Mouse (Mus musculus) E14TG2a.4 (cell line): ENCODE results near the gene Cntd1.
A peak's percentile ranks its signal among the peaks of the same experiment; 100 is the strongest.
"Not testable (repeated sequence)": the region's sequence is repeated elsewhere in the genome, so short reads cannot be mapped to it uniquely, and the experiment has no call there.

Experiments
- H3K27me3 ChIP-seq: 2 replicates; pipeline ENCODE4 v1.6.1; 2014; ENCODE audit warnings: low read length, control low read depth; ENCODE audit not compliant: insufficient read depth
- H3K36me3 ChIP-seq: 2 replicates; pipeline ENCODE4 v1.6.1; 2014; ENCODE audit warnings: low read length, control low read depth; ENCODE audit not compliant: insufficient read depth
- H3K4me1 ChIP-seq: replicated peaks from 2 replicates; pipeline ENCODE4 v1.6.1; 2014; ENCODE audit warnings: low read depth, low read length, control low read depth
- H3K4me3 ChIP-seq: replicated peaks from 2 replicates; pipeline ENCODE4 v1.5.1; 2014; ENCODE audit warnings: mild to moderate bottlenecking, low read length
- H3K9me3 ChIP-seq: 2 replicates; pipeline ENCODE4 v1.6.1; 2014; ENCODE audit warnings: low read length, control low read depth
- CTCF ChIP-seq: conservative IDR thresholded peaks from 2 replicates; pipeline ENCODE4 v1.5.1; 2014; ENCODE audit warnings: low read length
- NANOG ChIP-seq: IDR thresholded peaks from 2 replicates; pipeline ENCODE4 v1.6.1; 2014; ENCODE audit warnings: borderline replicate concordance, low read length, mixed read lengths
- POU5F1 ChIP-seq: IDR thresholded peaks from 2 replicates; pipeline ENCODE4 v1.6.1; 2014; ENCODE audit warnings: low read length, borderline replicate concordance

Cntd1 gene

DNA sequence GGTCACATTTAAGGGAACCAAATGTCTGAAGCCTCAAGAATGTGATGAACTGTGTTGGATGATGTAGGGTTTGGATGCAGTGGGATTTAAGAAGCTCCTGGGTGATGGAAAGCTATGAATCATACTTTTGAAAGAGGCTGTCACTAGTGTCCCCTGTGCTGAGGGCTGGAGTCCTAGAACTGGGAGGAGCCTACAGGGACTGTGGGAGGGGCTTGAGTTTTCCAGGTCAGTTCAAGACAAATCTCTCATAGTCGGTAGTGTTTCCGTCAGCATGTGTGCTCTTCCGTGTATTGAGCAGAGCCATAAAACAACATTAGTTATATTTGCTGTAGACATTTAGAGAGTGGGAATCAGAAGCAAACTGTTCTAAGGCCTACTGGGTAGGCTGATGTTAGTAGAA, 48.5 kb downstream of the Cntd1 start:
- Histone ChIP-seq H3K4me1 (peaks cover 93% of the 10 kb centered on the region), H3K27me3 (no peaks in the 10 kb centered on the region), H3K4me3 (no peak overlapping the region), H3K9me3 (no peaks in the 10 kb centered on the region), H3K36me3 (peaks cover 60% of the 10 kb centered on the region)
- TF ChIP-seq POU5F1 (no peak), CTCF (no peak), NANOG (no peak)

DNA sequence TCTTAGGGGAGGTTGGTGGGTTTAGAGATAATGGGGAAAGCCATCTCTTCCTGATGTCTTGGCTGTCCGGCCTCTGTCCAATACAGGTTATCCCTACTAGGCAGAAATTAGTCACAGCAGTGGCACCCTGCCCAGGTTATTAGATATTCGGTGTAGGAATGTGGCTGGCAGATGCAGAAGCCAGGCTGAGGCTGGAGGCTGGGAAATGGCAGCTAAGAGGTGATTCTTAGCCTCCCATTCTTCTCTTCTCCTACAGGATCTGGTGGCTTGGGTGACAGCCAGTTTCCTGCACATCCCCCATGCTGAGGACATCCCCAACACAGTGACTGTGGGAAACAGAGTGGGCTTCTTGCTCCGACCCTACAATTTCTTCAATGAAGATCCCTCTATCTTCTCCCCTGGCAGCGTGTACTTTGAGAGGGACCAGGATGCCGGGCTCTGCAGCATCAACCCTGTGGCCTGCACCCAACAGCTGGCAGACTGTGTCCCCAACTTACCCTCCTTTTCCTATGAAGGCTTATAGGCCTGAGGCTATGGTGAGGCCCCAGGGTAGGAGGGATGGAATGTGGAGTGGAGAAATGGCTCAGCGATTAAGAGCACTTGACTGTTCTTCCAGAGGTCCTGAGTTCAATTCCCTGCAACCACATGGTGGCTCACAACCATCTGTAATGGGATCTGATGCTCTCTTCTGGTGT, 50.3 kb downstream of the Cntd1 start:
- H3K9me3 ChIP-seq: no peaks in the 10 kb centered on the region
- H3K36me3 ChIP-seq: peaks cover 42% of the 10 kb centered on the region
- H3K4me3 ChIP-seq: no peak overlapping the region
- H3K4me1 ChIP-seq: peaks cover 91% of the 10 kb centered on the region
- no peak for TF ChIP-seq POU5F1
- no peaks in the 10 kb centered on the region for H3K27me3 ChIP-seq

DNA sequence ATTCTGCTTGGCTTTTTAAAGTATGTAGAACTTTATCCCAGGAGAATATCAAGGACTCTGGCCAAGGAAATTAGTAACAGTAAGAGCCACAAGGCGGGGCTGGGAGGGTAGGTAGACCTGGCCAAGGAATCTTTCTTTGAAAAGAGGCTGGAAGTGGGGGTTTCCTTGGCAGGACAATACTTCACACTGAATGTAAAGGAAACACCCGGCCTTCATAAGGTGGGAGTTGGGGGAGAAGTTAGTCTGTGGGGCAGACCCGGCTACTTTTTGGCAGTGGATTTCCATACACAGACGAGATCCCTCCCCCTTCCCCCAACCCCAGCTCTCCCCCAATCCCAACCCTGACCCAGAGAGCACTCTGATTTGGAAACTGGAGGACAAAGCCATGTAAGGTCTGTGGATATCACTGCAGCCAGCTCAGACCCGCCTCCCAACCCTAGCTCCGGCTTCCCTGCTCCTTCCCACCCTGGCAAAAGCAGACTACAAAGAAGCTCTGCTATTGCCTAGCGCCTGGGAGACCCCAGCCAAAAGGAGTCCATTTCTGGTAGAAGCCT, 51.6 kb downstream of the Cntd1 start, which contains the start of gene Aoc3:
Gene Aoc3, plus strand, starts transcription at position 235 of the 554 bp plus-strand sequence.
- Histone ChIP-seq H3K36me3 (peaks cover 29% of the 10 kb centered on the region), H3K4me3 (no peak within 1 kb of the TSS), H3K27me3 (no peaks in the 10 kb centered on the region), H3K9me3 (no peaks in the 10 kb centered on the region), H3K4me1 (peaks cover 91% of the 10 kb centered on the region)
- TF ChIP-seq CTCF: no peak
- no peak for TF ChIP-seq POU5F1
- TF ChIP-seq NANOG: no peak

DNA sequence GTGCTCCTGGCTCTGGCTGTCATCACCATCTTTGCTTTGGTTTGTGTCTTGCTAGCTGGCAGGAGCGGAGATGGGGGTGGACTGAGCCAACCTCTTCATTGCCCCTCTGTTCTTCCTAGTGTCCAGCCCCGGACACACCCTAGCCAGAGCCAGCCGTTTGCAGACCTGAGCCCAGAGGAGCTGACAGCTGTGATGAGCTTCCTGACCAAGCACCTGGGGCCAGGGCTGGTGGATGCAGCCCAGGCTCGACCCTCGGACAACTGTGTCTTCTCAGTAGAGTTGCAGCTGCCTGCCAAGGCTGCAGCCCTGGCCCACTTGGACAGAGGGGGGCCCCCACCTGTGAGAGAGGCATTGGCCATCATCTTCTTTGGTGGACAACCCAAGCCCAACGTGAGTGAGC, 52.1 kb downstream of the Cntd1 start:
- Histone ChIP-seq H3K4me1 (peaks cover 91% of the 10 kb centered on the region), H3K36me3 (peaks cover 23% of the 10 kb centered on the region)
- not testable (repeated sequence) for H3K9me3 ChIP-seq, H3K27me3 ChIP-seq, H3K4me3 ChIP-seq

DNA sequence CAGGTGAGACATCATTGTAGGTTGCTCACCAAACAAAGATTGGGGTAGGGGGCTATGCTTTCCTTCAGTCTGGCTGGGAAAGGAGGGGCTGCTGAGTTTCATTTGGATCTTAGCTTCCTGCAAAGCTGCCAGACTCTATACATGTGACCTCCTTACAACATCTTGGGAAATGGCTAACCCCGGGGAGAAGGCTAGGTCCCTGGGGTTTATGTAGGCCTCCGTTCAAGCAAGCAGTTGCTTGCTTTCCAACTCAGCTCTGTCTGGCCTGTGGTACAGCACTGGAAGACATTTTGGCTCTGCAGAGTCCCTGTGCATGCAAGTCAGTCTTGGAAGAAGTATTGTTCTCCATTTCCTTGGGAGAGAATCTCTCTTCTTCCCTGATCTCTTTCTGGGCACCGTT, 53.7 kb downstream of the Cntd1 start:
- TF ChIP-seq NANOG (no peak), POU5F1 (no peak), CTCF (no peak)
- Histone ChIP-seq H3K36me3 (peaks cover 17% of the 10 kb centered on the region), H3K4me1 (peaks cover 92% of the 10 kb centered on the region), H3K9me3 (no peaks in the 10 kb centered on the region), H3K4me3 (no peak overlapping the region), H3K27me3 (no peaks in the 10 kb centered on the region)

DNA sequence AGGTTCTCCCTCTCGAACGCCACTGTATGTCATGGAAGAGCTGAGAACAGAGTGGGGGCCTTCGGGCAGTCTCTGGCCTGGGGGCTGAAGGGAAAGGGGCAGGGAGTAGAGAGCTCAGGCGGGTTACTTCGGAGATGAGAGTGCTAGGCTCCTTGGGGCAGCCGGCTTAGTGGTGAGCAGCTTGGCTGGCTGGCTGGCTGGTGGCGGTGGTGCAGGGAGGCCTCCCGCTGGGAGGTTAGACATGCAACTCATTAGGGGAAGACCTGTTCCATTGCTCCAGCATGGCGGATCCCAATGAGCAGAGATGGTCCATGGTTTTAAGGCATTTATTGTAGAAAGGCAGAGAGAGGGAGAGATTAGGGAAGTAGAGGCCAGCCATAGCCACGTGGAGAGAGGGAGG, 55.2 kb downstream of the Cntd1 start:
- Histone ChIP-seq H3K27me3 (no peaks in the 10 kb centered on the region), H3K4me3 (peak overlapping the region; percentile 72), H3K4me1 (peaks cover 91% of the 10 kb centered on the region), H3K36me3 (peaks cover 4% of the 10 kb centered on the region; the same call in 1 of the 2 replicates), H3K9me3 (no peaks in the 10 kb centered on the region)
- no peak for TF ChIP-seq POU5F1

DNA sequence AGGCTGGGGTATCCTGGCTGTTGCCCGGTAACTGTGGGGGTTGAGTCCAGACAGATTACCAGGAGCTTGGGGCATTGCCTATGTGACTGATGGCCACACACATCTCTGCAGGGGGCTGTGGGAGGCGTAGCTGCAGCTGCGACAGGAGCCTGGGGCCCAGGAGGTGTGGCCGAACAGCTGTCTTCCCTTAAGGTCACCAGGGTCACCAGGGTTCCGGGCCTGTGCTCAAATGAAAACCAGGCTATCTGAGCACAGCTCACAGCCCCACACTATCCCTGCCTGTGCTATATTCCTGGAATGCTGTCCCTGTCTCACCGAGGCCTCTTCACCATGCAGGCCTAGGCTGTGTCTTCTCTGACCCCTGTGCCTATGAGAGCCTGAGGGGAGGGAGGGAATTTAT, 55.7 kb downstream of the Cntd1 start:
- Histone ChIP-seq H3K36me3 (no peaks in the 10 kb centered on the region), H3K9me3 (no peaks in the 10 kb centered on the region), H3K4me3 (peak overlapping the region; percentile 72), H3K27me3 (no peaks in the 10 kb centered on the region), H3K4me1 (peaks cover 89% of the 10 kb centered on the region)
- TF ChIP-seq CTCF (no peak), POU5F1 (no peak), NANOG (no peak)

DNA sequence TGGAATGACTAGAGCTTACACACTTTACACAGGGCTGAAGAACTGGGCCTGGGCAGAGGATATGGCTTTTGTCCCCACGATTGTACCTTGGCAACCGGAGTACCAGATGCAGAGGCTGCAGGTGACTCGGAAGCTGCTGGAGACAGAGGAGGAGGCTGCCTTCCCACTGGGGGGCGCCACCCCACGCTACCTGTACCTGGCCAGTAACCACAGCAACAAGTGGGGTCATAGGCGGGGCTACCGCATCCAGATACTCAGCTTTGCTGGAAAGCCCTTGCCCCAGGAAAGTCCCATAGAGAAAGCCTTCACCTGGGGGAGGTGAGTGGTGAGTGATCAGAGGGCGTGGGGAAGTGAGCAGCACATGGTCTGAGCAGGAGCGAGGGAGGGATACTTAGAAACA, 56.9 kb downstream of the Cntd1 start:
- Histone ChIP-seq H3K27me3 (no peaks in the 10 kb centered on the region), H3K4me1 (peaks cover 80% of the 10 kb centered on the region), H3K4me3 (peak overlapping the region; percentile 39), H3K9me3 (no peaks in the 10 kb centered on the region), H3K36me3 (no peaks in the 10 kb centered on the region)
- peak; percentile 37 for TF ChIP-seq CTCF
- no peak for TF ChIP-seq NANOG

DNA sequence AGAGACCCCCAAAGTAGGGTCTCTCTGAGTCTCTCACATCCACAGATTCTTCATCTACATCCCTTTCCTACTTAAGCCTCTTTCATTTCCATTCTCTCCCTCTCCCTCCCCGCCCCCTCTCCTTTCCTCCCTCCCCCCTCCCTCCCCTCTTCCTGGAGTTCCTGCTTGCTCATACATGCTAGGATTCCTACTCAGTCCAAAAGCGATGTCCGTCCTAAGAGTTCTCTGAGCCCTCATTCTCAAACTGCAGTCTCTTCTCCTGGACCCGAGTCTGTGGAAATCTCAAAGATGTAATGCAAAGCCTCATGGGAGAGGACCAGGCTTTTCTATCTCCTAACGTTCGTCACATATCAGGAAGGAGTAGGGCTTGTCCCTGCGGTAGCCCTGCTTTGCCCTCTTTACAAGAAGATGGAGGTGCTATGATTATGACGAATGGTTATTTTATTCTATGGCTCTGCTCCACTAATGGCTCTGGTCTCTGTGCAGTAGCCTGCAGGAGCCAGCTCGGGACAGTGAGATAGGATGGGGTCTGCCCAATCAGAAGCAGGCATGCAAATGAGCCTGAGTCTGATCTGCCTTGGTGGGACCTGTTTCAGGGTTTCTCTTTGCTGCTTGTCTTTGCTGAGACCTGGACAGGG, 59.4 kb downstream of the Cntd1 start:
- Histone ChIP-seq H3K4me3 (peak overlapping the region; percentile 62), H3K4me1 (peaks cover 58% of the 10 kb centered on the region), H3K9me3 (no peaks in the 10 kb centered on the region), H3K27me3 (no peaks in the 10 kb centered on the region), H3K36me3 (no peaks in the 10 kb centered on the region)
- no peak for TF ChIP-seq CTCF
- no peak for TF ChIP-seq POU5F1
- TF ChIP-seq NANOG: no peak
